Mouse (Mus musculus): ENCODE measurements at regions not wholly inside any gene's neighbourhood (a gene's known extent, or its start where the extent isn't known, plus 50 kb on each side); places are given as distances from the start of the nearest gene placed in this dataset.

DNA sequence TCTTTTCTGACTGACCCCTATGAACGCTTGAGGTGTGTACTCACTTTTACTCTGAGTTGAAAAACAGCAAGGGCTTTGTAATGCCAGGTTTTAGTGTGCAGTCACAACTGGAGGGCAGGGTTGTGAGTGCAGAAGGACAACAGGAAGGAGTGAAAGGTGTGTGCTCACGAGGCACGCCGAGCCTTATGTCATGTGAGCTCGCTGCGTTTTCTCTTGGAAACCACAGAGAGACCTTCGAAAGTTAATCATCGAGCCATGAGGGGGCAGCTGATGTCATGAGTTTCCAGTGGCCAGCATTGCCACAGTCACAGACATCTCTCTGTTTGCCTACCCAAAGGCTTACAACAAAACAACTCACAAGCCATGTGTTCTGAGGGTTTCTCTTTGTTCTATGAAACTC is 70.0 kb upstream of the Tut7 start:
- TF ChIP-seq CTCF (IDR thresholded peaks at IDR 0.05; ENCODE audit: control insufficient read depth, insufficient read depth, insufficient replicate concordance, low read depth, low read length) (no peak), POLR2A (IDR thresholded peaks at IDR 0.05; ENCODE audit: control insufficient read depth, low read depth, low read length) (no peak)

Measured in testis, adult 2 months (tissue).